Mouse (Mus musculus): Measurements from ENCODE around the gene Rnf26.

Rnf26 gene

DNA sequence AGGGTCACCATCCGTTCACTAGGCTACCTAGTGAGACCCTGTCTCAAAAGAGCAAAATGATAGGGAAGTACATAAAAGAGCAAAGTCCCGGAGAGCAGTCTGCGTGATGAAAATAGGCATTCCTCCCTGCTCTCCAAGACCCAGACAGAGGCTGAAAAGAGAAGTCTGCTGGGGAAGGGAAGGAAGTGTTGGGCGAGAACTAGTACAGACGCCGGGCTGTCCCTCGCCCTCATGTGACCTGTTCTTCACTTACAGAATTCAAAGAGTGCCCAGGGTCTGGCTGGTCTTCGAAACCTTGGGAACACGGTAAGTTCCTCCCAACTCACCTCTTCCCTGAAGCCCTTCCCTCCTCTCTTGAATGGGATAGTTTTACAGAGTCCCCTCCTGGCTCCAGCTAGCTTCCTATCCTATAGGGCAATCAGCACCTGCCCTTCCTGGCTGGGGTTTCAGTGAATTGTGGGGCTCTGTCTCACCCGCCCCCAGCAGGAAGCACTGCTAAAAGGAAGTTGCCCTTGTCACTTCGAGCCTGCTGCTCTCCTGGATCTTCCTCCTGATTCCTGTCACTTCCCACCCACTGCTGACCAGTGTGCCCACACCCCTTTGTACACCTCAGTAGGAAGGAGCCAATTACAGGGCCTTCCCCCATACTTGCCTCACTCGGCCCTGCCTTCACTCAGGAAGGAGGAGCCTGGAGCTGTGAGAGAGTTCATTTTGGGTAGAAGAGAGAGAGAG is 24.3 kb downstream of the Rnf26 start:
- peak; percentile 76 for DNase-seq (ENCODE audit: low read depth)

DNA sequence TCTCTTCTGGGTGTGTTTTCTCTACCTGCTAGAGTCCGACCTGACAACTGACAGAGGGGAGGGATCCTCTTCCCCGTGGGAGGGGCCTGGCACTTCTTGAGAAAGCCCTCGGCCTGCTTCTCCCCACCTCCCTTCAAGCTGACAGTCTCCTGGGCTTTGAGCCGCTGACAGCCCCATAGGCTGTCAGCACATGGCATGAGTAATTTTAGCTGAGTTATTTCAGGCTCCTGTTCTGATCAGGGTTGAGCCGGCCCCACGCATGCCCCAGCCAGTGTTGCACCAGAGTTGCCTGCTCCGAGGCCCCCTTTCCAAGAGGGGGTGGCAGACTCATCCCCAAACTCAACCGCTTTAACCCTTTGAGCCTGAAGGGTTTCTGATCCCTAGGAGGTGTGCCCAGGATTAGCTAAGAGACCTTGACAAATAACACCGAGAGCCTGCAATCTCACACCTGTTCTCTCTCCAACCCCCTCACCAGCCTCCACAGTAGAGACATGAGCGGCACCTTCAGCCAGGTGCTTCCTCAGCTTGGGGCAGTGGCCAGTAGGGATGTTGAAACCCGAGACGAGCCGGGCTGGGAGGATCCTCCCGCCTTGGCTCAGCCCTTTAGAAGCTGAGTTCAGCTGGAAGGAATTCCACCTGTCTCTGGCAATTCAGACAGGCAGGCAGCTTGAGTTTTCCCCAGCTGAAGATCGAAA is 25.4 kb downstream of the Rnf26 start:
- peak; percentile 28 for DNase-seq (ENCODE audit: low read depth)

- DNase-seq (ENCODE audit: low read depth): no peak
These were observed 26.4 kb downstream of the Rnf26 start for GRCm38 (mm10) chr9:44086960-44087359.

DNA sequence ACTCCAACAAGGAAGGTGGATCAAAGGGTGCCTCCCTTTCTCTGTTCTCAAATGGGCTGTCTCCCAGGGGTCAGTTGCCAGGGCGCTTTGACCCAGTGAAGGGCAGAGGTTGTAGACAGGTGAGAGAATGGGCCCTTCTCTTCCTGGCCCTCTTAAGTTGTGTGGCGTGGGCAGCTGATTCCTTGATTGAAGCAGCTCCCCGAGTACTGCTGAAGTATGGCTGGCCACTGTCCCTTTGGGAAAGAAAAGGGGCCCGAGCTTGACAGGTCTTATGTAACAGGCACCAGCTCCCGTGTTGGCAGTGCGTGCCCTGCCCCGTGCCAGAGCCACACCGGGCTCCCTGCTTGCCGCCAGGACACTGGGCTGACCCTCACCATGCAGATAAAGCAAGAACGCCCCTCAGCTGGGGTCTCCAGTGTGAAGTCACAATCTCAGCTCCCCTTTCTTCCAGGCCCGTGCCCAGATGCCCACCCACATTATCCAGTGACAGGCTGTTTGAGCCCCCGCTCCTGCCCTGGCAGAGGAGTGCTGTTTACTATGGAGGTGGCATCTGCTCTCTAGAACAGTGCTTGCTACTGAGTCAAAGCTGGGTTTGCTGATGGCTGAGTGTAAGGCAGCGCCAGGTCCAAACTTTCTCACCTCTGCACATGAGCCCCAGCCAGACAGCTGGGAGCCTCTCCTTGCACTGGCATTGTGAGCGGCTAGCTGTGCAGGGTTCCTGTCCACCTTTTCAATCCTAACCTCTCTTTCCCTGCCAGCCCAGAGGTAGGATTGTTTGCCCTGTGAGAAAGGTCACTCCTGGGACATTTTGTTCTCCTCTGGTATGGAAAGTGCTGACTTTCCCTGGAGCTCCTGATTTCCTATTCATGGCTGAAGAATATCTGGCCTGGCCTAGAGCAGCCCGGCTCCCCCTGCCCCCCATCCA is 27.3 kb downstream of the Rnf26 start:
- no peak for DNase-seq (ENCODE audit: low read depth)

- DNase-seq (ENCODE audit: low read depth): no peak
These were observed 28.0 kb downstream of the Rnf26 start for GRCm38 (mm10) chr9:44085276-44085675.

DNA sequence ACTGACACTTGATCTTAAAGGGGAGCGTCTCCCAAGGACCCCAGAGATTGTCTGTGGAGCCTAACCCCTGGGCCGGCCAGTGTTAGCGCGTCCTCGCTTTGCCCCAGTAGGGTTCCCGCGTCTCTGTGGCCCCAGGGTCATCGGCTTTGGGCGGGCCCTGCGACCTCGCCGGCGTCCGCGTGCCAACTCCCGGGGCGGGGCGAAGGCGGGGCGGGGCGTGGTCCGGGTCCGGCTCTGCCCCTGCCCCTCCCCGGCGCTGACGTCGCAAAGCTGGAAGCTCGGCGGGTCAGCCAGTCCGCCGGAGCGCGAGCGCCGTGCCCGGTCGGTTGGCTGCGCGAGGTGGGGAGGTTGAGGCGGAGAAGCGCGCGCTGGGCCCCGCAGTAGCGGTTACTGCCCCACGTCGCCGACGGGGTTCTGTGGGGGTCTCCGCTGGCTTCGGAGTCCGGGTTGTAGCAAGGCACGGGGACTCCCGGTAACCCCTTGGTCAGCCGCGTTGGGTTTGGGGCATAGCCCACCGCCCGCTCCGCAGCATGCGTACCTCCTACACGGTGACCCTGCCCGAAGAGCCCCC is 28.6 kb downstream of the Rnf26 start:
- peak; percentile 79 for DNase-seq (ENCODE audit: low read depth)

- no peak for DNase-seq (ENCODE audit: low read depth)
These were observed 29.1 kb downstream of the Rnf26 start for GRCm38 (mm10) chr9:44084236-44084635.

DNA sequence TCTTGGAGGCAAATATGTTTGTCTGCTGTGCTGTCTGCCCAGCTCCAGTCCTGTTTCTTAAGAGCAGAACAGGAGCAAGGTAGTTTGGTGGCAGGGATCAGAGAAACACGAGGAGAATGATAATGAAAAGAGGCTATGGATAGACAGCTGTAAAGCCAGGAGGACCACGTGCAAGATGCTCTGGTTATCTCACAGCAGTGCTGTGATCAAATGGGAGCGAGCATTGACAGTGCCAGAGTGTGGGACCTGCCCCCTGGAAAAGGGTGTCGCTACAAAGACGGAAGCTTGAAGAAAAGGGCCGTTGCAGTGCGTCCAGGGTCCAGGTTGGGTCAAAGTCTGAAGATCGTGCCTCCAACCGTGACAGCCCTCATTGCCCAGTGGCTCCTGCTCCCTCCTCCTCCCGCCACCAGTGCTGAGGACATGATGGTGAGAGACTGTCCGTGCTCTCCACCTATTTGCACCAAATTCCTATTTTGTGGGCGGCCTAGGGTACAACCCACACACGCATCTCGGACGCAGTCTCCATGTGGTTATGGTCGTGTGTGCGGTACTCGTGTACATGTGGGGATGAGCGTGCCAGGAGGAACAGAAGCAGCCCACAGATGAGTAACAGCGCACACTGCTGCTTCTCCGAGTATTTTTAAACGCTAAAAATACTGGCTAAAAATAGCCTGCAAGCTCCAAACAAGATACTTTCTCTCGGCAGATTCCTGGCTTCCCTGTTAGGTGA is 29.8 kb downstream of the Rnf26 start:
- no peak for DNase-seq (ENCODE audit: low read depth)

DNA sequence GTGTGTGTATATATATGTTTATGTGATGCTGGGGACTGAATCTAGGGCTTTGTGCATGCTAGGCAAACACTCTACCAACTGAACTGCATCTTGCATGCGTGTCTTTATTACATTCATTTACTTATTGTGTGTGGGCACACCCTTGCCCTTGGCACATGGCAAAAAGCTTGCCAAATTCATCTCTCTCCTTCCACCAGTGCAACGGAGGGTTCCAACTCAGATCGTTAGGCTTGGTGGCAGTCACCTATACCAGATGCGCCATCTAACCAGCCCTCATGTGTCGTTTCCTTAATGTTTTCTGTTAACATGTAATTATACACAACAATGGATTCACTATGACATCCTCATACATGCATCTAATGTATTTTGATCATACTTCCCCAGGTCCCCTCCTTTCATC is 31.1 kb downstream of the Rnf26 start:
- no peak for DNase-seq (ENCODE audit: low read depth)

GRCm38 (mm10) chr9:44081581-44081980 is 31.7 kb downstream of the Rnf26 start:
- no peak for DNase-seq (ENCODE audit: low read depth)

DNA sequence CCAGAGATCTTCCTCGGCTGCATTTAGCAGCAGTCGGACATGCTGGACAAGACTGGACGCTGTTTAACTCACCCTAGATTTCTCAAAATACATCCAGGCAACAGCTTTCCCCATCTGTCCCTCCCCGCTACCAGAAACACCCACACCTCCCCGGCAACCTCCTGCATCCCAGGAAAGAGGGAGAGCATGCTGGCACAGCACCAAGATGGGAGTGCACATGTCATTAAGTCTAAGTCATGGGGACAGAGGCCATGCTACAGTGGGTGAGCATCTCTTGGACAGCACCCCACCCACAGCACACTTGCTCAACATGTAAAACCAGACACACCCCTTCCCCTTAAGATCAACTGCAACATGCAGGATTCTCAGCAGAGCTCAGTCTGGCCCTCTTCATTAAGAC is 32.4 kb downstream of the Rnf26 start:
- DNase-seq (ENCODE audit: low read depth): no peak

DNA sequence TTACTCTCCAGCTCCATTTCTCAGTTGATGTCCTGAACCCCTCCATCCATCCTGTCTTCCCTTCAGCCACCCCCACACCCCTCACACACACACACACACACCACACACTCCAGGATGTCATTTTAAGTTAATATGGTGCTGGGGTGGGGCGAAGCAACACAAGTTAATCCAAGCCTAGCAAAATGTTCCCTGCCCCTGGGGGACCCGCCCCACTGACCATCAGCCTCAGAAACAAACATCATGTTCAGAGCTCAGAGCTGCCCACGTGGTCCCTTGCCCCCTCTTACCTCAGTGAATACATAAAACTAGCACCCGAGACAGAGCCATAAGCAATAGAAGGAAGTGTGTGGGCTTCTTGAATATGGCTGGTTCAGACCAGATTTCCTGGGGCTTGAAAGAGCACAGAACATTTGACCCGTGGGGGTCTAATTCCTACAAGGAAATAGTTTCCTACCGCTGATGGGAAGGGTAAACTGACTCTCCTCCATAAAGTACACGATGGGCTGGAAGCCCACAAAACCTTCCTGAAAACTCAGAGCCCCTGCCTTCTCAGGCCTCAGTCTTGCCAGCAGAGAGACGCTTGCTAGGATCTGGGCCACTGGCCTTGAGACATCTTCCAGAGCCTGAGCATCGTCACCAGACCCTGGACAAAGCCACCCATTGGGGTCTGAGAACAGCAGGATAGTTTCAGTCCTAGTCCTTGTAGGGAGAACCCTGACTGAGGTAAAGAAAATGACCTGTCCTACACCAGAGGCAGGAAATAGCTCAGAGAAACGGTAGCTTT is 33.1 kb downstream of the Rnf26 start:
- DNase-seq (ENCODE audit: low read depth): no peak

DNA sequence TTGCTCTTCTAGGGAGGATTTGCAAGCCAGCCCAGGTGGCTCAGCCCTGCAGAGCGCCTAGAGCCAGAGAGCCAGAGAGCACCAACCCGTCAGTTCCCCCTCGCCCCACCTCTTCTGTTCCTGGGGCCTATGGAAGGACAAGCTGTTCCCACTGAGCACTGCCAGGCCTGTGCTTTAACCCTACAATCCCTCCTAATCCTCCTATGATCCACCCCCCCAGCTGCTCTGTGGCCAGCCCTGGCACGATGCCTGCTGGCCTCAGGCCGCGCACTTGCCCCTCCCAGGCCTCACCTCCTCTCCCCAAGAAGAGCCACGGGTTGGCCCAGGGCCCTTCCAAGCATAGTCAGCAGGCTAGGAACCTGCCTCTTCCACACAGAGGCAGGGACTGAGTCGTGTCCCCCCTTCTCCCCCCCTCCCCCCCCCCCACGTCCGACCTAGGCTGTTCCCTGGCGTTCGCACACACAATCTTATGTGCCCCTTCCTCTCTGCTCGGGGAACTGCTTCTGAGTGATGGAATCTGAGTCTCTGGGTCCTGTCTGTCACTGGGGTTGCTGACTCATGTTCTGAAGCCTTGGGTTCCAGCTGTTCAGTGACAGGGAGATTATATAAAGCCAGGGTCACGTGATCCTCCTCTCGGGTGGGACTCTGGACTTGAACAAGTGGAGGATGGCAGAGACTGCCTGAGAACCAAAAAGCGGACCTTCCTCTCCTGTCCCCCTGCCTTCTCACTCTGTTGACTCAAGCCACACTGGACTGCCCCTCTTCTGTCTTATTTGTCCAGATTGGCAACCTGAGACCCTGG is 34.2 kb downstream of the Rnf26 start:
- peak; percentile 85 for DNase-seq (ENCODE audit: low read depth)

DNA sequence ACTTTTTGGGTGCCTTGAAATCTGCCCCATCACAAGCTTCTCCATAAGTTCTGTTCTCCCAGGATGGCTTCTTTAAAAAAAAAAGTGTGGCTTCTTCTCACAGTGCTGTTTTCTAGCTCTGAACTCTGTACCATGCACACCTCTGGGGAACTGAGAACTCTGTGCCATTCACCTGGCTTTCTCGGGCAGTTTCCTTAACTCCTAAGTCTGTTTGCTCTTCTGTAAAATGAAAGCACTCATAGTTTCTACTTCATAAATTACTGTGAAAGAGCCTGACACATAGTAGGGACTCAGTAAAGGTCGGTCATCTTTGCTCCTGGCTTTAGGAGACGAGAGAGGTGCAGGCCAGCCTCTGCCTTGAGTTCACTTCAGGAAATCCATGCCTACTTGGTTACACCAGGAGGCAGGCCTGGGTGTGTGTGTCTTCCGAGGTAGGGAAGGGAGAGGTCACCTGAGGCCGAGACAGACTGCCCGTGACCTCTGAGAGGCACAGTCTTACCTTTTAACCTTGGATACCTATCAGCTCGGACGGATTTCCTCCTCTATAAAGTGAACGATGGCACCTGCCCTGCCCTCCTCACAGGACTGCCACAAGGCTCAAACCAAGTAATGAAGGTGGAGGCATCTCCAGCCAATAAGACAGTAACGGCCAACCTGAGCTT is 35.0 kb downstream of the Rnf26 start:
- DNase-seq (ENCODE audit: low read depth): no peak

GRCm38 (mm10) chr9:44077266-44077910 is 35.9 kb downstream of the Rnf26 start:
- DNase-seq (ENCODE audit: low read depth): no peak

GRCm38 (mm10) chr9:44076764-44077120 is 36.6 kb downstream of the Rnf26 start:
- DNase-seq (ENCODE audit: low read depth): peak; percentile 77

- DNase-seq (ENCODE audit: low read depth): no peak
These were observed 37.1 kb downstream of the Rnf26 start for GRCm38 (mm10) chr9:44075996-44076763.
